Mouse (Mus musculus): ENCODE measurements at regions not wholly inside any gene's neighbourhood (a gene's known extent, or its start where the extent isn't known, plus 50 kb on each side); places are given as distances from the start of the nearest gene placed in this dataset.

DNA sequence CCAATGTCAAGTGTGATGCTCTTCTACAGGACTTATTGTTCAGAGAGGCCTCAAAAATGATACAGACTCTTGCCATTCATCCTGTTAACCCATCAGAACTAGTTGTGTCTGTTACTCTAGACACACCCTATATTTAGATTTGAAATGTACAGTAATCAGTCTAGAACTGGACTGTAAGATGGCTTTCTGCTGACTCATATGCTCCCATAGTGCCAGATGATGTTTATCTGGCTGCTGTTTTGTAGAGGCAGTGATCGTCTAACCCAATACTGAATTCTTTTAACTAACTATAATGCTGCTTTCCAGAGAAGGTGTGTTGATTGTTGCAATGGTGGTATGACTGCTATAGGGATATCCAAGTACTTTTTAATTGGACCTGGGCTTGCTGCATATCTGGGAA, 185.9 kb upstream of the Npsr1 start:
- no peak for DNase-seq (ENCODE audit: extremely low spot score in 1 of 2, low spot score in 2 of 2)
- intact Hi-C loops (cut with DNase I), result no loop called here

DNA sequence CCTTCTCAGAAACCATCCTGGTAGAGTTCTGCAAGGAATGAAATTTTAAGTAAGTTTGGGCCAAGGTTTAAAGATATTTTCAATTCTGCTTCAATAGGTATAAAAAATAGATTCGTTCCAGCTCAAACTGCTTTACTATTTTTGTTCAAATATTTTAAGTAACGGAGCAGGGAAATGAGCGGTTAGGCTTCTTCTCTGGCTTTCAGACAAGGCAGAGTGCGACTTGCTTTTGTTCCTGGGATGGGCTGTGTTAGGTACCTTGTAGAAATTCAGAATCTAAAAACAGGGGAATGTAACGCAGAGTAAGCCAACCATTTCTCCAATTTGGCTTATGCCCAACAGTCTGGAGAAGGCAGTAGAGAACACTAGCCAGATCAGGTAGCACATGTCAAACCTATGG, 180.5 kb upstream of the Npsr1 start:
- DNase-seq (ENCODE audit: extremely low spot score in 1 of 2, low spot score in 2 of 2), result no peak
- intact Hi-C loops (cut with DNase I), result no loop called here

DNA sequence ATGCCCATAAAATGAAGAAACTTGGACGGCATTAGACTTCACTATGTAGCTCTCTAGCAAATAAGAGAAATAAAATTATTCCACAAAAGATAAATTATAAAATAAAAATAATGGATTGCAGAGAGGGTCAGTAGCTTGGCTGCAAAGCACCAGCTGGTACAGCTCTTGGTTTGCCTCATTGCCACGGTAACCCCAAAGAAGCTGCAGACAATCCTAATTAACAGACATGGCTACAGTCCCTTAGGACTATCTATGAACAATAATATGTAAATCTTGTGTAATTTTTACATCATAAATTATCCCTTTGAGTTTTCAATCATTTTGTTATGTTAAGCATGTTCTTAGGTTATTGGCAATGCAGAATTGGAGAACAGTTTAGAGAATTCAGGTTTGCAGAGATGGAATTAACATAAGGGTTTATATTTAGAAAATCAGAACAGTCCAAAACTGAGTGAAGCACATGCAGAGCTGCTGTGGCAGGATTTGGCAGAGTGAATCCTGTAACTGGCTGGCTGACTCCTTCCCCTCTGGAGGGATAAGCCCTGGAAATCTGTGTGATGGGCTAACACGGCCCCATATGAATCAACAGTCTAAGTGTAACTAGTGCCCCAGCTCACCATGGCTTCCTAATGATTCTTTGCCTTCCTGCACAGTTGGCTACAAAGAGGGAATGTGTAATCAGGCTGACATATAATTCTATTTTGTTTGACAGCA, 178.4 kb upstream of the Npsr1 start:
- DNase-seq (ENCODE audit: extremely low spot score in 1 of 2, low spot score in 2 of 2), result no peak
- intact Hi-C loops (cut with DNase I), result no loop called here

DNA sequence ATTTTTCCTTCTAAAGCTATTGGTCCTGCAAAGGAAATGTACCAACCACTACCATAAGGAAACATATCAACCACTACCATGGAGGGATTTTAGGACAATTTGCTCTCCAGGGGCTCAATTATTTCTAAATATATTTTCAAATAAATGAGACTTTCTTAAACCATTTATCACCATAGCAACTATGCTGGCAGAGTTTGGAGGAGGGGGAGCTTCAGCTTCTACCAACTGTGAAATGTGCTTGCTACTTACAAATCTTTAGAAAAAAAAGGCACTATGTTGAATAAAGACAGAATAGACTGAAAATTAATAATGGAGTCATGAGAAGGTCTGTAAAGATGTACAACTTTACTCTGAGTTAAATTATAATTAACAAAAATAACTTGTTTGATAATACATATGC, 165.6 kb upstream of the Npsr1 start:
- intact Hi-C loops (cut with DNase I), result no loop called here

DNA sequence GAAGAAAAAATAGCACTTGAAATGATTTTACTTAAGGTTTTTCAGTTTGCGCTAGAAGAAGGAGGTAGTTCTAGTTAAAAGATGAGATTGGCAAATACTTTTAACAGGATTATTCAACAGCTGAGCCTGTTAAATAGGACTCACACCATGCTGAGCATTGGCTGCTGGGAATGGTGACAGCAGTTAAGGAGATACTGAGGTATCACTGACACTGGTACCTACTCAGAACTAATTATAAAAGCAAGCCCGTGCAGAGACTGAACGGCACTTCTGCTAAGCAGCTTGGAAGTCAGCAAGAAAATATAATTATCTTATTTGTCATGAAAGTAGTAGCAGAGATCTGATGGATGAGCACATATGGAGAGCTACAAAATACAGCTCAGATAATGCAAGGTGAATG, 163.5 kb upstream of the Npsr1 start:
- DNase-seq (ENCODE audit: extremely low spot score in 1 of 2, low spot score in 2 of 2), result no peak
- intact Hi-C loops (cut with DNase I), result no loop called here

More for the DNA sequence above, 165.6 kb upstream of the Npsr1 start:
- DNase-seq (ENCODE audit: extremely low spot score in 1 of 2, low spot score in 2 of 2), result peak in 1 of 2 experiments; percentile 15

DNA sequence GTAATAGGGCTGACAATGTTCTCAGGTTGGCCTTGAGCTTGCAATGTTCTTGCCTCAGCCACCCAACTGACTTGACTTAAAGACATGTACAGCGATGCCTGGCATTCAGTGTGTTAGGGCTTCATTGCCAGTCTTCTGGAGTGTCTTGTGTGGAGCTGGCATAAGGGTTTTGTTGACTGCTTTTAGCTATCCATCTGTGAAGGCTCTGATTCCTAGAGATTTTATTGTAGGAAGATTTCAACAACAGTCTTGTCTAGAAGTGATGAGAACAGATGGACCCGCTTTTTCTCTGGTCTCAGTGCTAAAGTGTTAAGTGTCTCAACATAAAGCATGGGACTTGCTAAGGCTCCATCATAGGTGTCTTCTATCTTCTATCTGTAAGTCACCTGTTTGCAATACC, 145.3 kb upstream of the Npsr1 start:
- intact Hi-C loops (cut with DNase I), result no loop called here

DNA sequence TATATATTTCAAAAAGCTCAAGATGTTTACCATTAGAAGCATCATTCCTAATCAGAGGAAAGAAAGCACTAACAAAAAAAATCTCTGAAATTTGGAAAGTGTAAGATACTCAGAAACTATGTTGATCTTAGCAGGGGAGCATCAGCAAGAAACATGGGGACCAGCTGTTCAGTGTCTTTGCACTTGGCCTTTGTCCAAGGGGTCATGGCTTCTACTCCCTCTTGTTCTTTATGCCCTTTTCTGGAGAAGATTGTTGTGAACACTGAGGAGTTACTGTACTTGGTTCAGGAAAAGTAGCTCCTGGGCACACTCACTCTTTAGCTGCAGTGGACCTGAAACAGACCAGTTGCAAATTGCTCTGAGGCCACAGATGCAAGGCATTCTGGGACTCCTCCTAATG, 141.2 kb upstream of the Npsr1 start:
- DNase-seq (ENCODE audit: extremely low spot score in 1 of 2, low spot score in 2 of 2), result no peak
- intact Hi-C loops (cut with DNase I), result no loop called here

More for the DNA sequence above, 145.3 kb upstream of the Npsr1 start:
- peak in 1 of 2 experiments; percentile 42 for DNase-seq (ENCODE audit: extremely low spot score in 1 of 2, low spot score in 2 of 2)

DNA sequence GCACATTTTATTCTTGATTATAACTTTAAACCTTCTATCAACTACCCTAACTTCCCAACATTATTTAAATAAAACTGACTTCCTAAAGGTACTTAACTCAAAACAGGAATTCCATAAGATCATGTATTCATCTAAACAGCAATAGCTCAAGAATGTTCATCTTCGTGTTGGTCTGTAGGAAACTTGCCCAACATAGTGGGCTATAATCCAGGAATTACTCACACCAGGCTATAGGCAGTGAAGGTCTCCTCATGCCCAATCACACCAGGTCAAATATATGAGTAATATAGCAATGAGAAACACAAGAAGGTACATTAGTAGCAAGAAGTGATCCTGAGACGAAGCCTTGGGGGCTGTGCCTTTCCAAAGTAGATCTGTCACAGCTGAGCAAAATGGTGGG, 128.1 kb upstream of the Npsr1 start:
- intact Hi-C loops (cut with DNase I), result no loop called here
- no peak for DNase-seq (ENCODE audit: extremely low spot score in 1 of 2, low spot score in 2 of 2)

DNA sequence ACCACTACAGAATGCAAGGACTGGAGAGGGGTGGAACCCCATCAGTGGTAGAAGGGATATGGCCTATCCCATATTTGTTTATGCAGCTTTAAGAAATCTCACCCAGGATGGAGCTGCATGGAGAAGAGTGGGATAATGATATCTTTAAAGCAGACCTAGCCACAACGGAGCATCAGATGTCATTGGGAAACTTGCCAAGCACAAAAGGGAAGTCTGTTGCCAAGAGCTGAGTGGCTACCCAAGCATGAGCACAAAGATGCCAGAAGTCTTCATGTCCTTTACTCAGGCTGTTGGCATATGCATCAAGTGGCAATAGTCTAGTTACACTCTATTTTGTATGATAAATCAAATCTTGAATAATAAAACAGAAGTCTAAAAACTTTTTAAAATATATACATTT, 124.6 kb upstream of the Npsr1 start:
- DNase-seq (ENCODE audit: extremely low spot score in 1 of 2, low spot score in 2 of 2), result no peak
- intact Hi-C loops (cut with DNase I), result no loop called here

DNA sequence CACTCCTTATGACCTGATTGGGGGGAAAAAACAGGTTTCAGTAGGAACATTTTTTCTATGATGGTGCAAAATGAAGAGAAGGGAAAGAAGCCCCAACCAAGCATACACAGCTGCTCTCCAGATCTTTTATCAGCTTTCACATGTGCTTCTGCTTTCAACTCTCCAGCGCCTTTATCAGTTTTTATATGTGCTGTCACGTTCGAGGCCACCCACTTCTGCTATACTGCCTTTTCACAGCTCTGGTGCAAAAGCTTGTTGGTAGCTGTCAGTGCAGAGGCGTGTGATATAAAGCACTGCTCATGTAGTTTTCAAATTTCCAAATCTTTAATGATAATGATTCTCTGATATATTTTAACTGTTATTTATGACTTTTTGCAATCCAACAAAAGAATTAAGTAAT, 120.2 kb upstream of the Npsr1 start:
- DNase-seq (ENCODE audit: extremely low spot score in 1 of 2, low spot score in 2 of 2), result peak in 1 of 2 experiments; percentile 9

DNA sequence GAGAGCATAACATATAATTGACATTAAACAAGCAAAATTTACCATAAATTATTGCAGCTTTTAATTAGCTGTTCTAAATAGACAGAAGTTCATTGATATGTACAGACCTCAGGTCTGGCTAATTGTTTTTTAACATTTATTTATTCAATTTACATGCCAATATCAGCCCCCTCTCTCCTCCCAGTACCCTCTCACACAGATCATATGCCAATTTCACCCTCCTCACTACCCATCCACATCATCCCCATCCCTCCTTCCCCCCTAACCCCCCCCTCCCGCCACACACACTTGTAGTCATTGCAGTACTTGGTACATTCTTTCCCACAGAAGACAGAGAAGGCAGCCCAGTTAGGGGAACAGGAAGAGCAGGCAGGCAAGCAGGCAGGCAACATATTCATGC, 91.4 kb upstream of the Npsr1 start:
- intact Hi-C loops (cut with DNase I), result no loop called here

More for the DNA sequence above, 120.2 kb upstream of the Npsr1 start:
- intact Hi-C loops (cut with DNase I), result no loop called here

DNA sequence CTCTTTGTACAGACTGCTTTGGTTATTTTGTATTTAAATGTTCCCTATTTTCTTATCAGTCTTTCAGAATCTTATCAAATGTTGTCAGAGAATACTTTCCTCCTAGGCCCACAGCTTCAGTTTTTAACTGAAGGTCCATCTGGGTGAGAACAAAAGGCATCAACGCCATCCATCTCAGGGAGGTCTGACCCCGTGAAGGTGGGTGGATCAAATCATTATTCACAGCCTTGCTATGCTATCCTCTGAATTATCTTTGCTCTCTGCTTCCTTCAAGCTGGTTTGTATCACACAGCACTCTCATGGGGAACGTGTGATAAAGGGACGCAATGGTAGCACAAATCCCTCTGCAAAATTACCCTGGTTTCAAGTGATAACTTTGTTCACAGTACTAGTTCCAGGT, 59.5 kb upstream of the Npsr1 start:
- intact Hi-C loops (cut with DNase I), result no loop called here
- DNase-seq (ENCODE audit: extremely low spot score in 1 of 2, low spot score in 2 of 2), result no peak

More for the DNA sequence above, 91.4 kb upstream of the Npsr1 start:
- no peak for DNase-seq (ENCODE audit: extremely low spot score in 1 of 2, low spot score in 2 of 2)

Measured in left cerebral cortex, postnatal 10 days (tissue).